Mouse (Mus musculus) right cerebral cortex, postnatal 25 days (tissue): ENCODE measurements around the gene Ccdc185.

Experiments
- DNase-seq: peaks from one replicate; pipeline ENCODE4 v3.0.0; 2022

Ccdc185 gene

DNA sequence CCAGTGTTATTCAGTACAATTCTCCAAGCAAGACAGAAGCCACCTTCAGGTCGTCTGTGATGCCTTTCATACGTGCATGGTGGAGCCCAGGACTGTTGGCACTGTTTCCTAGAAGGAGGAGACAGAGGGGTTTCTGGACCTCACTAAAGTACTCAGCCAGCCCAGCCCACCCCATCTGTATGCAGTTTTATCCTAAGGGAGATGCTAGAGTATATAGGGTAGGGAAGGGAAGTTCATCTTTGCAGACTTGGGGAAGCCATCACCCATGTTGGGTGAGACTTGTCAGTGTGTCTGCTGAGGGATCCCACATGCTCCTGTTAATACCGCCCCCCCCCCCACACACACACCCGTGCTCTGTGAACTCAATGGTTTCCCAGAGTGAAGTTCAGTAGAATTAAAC is 13.1 kb downstream of the Ccdc185 start:
- DNase-seq = no peak

- DNase-seq = no peak
Observed at GRCm38 (mm10) chr1:182732695-182733094, 16.3 kb downstream of the Ccdc185 start.

- DNase-seq = no peak
Observed at GRCm38 (mm10) chr1:182729002-182729401, 20.0 kb downstream of the Ccdc185 start.

- peak; percentile 18 for DNase-seq
Observed at GRCm38 (mm10) chr1:182727541-182727940, 21.4 kb downstream of the Ccdc185 start.

- no peak for DNase-seq
Observed at GRCm38 (mm10) chr1:182714236-182714935, 34.6 kb downstream of the Ccdc185 start.

- DNase-seq = no peak
Observed at GRCm38 (mm10) chr1:182711360-182711933, 37.5 kb downstream of the Ccdc185 start.

DNA sequence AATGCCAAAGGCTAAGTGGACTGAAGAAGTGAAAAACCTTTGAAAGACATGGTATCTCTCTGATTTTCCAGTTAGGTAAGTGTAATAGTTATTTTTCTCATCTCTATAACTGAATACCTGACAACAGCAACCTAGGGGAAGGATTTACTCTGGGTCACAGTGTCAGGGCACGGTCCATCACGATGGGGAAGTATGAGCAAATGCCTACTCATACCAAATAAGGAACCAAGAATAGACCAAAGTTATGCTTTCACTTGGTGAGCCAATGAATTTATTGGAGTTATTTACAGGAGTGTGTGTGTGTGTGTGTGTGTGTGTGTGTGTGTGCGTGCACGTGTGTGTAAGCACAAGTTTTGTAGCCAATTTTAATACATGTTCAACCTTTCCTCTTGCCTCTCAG is 41.5 kb downstream of the Ccdc185 start:
- DNase-seq = no peak

DNA sequence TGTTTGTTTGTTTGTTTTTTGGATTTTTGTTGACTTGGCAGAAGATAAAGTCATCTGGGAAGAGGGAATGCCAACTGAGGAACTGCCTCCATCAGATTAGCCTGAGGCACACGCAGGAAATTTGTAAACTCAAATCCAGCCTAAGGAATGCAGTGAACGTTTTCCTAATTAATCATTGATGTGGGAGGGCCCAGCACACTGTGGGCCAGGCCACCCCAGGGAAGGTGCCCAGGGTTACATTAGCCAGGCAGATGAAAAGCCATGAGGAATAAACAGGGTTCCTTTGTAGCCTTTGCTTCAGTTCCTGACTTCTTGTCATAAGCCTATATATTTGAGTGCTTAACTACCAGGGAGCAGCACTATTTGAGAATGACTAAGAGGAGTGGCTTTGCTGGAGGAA is 44.1 kb downstream of the Ccdc185 start:
- DNase-seq = no peak

DNA sequence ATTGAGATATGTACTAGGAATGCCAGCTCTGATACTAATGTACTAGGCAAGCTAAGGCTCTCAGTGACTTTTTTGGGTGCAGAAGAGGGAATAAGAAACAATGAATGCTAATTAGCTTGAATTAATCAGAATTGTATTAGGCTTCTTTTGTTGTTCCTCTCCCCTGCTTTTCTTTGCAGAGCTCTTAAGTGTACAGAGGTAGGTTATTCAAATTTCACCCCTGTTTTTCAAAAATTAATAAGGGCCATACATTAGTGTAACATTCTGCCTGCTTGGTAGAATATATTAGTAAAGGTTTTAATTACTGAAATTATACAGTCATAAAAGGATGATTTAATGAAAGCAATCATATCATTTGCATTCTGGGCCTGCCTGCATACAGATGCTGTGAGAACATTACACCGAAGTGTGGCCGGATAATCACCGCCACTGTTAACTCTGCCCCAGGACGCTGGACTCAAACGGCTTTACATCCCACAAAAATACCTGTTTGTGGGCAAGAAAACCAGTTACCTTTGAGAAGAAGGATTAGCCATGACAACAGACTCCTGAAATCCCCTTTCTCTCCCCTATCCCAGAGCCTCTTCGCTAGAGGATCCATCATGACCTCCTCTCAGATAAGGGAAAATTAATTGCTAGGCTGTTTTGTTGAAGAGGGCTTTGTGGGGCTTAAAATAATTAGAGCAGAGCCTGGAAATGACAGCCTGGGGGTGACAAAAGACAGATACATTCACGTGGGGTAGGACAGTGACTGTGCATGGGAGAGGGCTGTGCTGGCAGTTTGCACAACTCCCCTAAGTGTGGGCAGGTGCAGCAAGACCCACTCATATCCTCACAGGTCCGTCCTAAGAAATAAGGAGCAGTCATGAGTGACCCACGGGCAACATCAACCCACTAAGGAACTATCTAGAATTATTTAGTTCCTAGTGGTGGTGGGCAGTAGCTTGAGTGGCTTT is 49.3 kb downstream of the Ccdc185 start:
- no peak for DNase-seq
